Mouse (Mus musculus) MEL (cell line): ENCODE measurements around the gene Ift88.

Experiments
- CTCF ChIP-seq, 3 experiments: IDR thresholded peaks in 2 of 3; conservative IDR thresholded peaks in 1 of 3; 2 replicates each; pipeline ENCODE4 v1.5.1; 2011 to 2012; ENCODE audit warnings: low read length in 3 of 3, low read depth in 2 of 3, mild to moderate bottlenecking in 2 of 3, improper control_type of control experiment in 1 of 3, inconsistent platforms in 1 of 3, mixed read lengths in 1 of 3, moderate library complexity in 1 of 3; ENCODE audit not compliant: control insufficient read depth in 1 of 3, insufficient read depth in 1 of 3, poor library complexity in 1 of 3, severe bottlenecking in 1 of 3
- POLR2A ChIP-seq, 2 experiments: IDR thresholded peaks; 2 replicates each; pipeline ENCODE4 v1.6.1; 2011 to 2012; ENCODE audit warnings: low read length in 2 of 2, mild to moderate bottlenecking in 2 of 2, control low read depth in 1 of 2, improper control_type of control experiment in 1 of 2, low read depth in 1 of 2, moderate library complexity in 1 of 2; ENCODE audit not compliant: control insufficient read depth in 1 of 2, insufficient read depth in 1 of 2, poor library complexity in 1 of 2

DNA sequence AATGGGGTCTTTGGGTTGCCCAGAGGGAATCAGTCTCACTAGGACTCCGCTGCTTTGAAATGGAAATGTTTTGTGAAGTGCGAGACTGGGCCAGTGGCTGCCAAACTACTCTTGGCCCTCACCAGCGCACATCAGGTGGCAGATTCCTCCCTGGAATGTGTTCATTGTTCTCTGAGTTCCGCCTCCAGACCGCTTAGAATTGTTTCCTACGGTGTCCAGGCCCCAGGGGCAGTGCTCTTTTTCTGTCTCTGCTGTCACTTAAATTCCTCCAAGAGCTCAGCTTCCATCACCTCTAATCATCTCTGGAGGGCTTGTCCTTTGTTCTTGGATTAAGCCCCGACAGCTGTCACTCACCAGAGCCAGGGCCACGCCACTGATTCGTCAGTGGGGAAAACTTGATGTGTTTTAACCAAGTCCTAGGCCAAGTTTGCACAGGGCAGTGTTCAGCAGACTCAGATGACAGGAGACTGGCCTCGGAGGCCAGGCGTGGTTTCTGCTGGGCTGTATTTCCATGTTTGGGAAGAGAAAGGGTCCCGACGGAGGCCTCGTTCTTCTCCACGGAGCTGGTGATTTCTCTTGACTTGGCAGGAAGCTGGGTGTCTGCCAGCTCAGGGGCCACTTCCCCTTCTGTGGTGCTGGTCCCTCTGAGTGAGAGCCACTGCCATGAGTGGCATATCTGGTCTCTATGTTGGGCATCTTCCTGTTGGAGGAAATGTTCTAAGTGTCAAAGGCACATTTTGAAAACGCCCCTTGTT lies 113.6 kb downstream of the Ift88 start:
- no peak for TF ChIP-seq POLR2A (IDR thresholded peaks at IDR 0.05; ENCODE audit: control insufficient read depth in 1 of 2, insufficient read depth in 1 of 2, low read depth in 1 of 2, low read length in 2 of 2, poor library complexity in 1 of 2)
- no peak for TF ChIP-seq CTCF (IDR thresholded peaks at IDR 0.05 in 2 of 3, conservative IDR thresholded peaks at IDR 0.05 in 1 of 3; ENCODE audit: control insufficient read depth in 1 of 3, insufficient read depth in 1 of 3, low read depth in 2 of 3, low read length in 3 of 3, poor library complexity in 1 of 3, severe bottlenecking in 1 of 3)
